Mouse (Mus musculus): Measurements from ENCODE around the gene Gm29797.

Gene Gm29797

GRCm38 (mm10) chr2:181675454-181675853 lies 18.6 kb downstream of the Gm29797 start:
- H3K4me3 ChIP-seq (replicated peaks; ENCODE audit: low read length), result peak overlapping the region; percentile 41; the same call in 1 of the 2 replicates
- H3K4me1 ChIP-seq (replicated peaks; ENCODE audit: low read depth, low read length), result peaks cover 74% of the 10 kb centered on the region
- no peaks in the 10 kb centered on the region for H3K9me3 ChIP-seq (ENCODE audit: low read length)
- peaks cover 47% of the 10 kb centered on the region for H3K27me3 ChIP-seq (ENCODE audit: insufficient read depth, low read length)
- TF ChIP-seq POU5F1 (IDR thresholded peaks at IDR 0.05; ENCODE audit: borderline replicate concordance, low read length) (no peak), CTCF (conservative IDR thresholded peaks at IDR 0.05; ENCODE audit: low read length) (no peak), NANOG (IDR thresholded peaks at IDR 0.05; ENCODE audit: borderline replicate concordance, low read length) (no peak)
- no peaks in the 10 kb centered on the region for H3K36me3 ChIP-seq (ENCODE audit: insufficient read depth, low read length)

GRCm38 (mm10) chr2:181676424-181676823 lies 19.6 kb downstream of the Gm29797 start:
- peaks cover 81% of the 10 kb centered on the region for H3K4me1 ChIP-seq (replicated peaks; ENCODE audit: low read depth, low read length)
- TF ChIP-seq CTCF (conservative IDR thresholded peaks at IDR 0.05; ENCODE audit: low read length) (no peak), NANOG (IDR thresholded peaks at IDR 0.05; ENCODE audit: borderline replicate concordance, low read length) (no peak), POU5F1 (IDR thresholded peaks at IDR 0.05; ENCODE audit: borderline replicate concordance, low read length) (no peak)

GRCm38 (mm10) chr2:181677096-181677754 lies 20.4 kb downstream of the Gm29797 start:
- TF ChIP-seq NANOG (IDR thresholded peaks at IDR 0.05; ENCODE audit: borderline replicate concordance, low read length) (no peak), POU5F1 (IDR thresholded peaks at IDR 0.05; ENCODE audit: borderline replicate concordance, low read length) (no peak), CTCF (conservative IDR thresholded peaks at IDR 0.05; ENCODE audit: low read length) (no peak; the same call in 1 of the 2 replicates)
- Histone ChIP-seq H3K36me3 (ENCODE audit: insufficient read depth, low read length) (no peaks in the 10 kb centered on the region), H3K4me1 (replicated peaks; ENCODE audit: low read depth, low read length) (peaks cover 74% of the 10 kb centered on the region)

More at GRCm38 (mm10) chr2:181676424-181676823, 19.6 kb downstream of the Gm29797 start:
- Histone ChIP-seq H3K27me3 (ENCODE audit: insufficient read depth, low read length) (peaks cover 47% of the 10 kb centered on the region), H3K36me3 (ENCODE audit: insufficient read depth, low read length) (no peaks in the 10 kb centered on the region), H3K4me3 (replicated peaks; ENCODE audit: low read length) (no peak overlapping the region; the same call in 1 of the 2 replicates), H3K9me3 (ENCODE audit: low read length) (no peaks in the 10 kb centered on the region)

GRCm38 (mm10) chr2:181677755-181678098 lies 20.9 kb downstream of the Gm29797 start:
- H3K9me3 ChIP-seq (ENCODE audit: low read length), result no peaks in the 10 kb centered on the region
- H3K4me3 ChIP-seq (replicated peaks; ENCODE audit: low read length), result no peak overlapping the region
- peaks cover 47% of the 10 kb centered on the region for H3K27me3 ChIP-seq (ENCODE audit: insufficient read depth, low read length)
- TF ChIP-seq POU5F1 (IDR thresholded peaks at IDR 0.05; ENCODE audit: borderline replicate concordance, low read length), result no peak
- peaks cover 74% of the 10 kb centered on the region for H3K4me1 ChIP-seq (replicated peaks; ENCODE audit: low read depth, low read length)
- no peaks in the 10 kb centered on the region for H3K36me3 ChIP-seq (ENCODE audit: insufficient read depth, low read length)

More at GRCm38 (mm10) chr2:181677096-181677754, 20.4 kb downstream of the Gm29797 start:
- Histone ChIP-seq H3K27me3 (ENCODE audit: insufficient read depth, low read length) (peaks cover 47% of the 10 kb centered on the region), H3K4me3 (replicated peaks; ENCODE audit: low read length) (peak overlapping the region; percentile 30), H3K9me3 (ENCODE audit: low read length) (no peaks in the 10 kb centered on the region)

- Histone ChIP-seq H3K36me3 (ENCODE audit: insufficient read depth, low read length) (no peaks in the 10 kb centered on the region), H3K4me1 (replicated peaks; ENCODE audit: low read depth, low read length) (peaks cover 66% of the 10 kb centered on the region), H3K4me3 (replicated peaks; ENCODE audit: low read length) (no peak overlapping the region), H3K9me3 (ENCODE audit: low read length) (no peaks in the 10 kb centered on the region), H3K27me3 (ENCODE audit: insufficient read depth, low read length) (peaks cover 45% of the 10 kb centered on the region)
- TF ChIP-seq CTCF (conservative IDR thresholded peaks at IDR 0.05; ENCODE audit: low read length), result peak; percentile 86
- TF ChIP-seq POU5F1 (IDR thresholded peaks at IDR 0.05; ENCODE audit: borderline replicate concordance, low read length), result no peak
These were observed 21.9 kb downstream of the Gm29797 start for GRCm38 (mm10) chr2:181678780-181679179.

- Histone ChIP-seq H3K27me3 (ENCODE audit: insufficient read depth, low read length) (peaks cover 34% of the 10 kb centered on the region), H3K36me3 (ENCODE audit: insufficient read depth, low read length) (peaks cover 11% of the 10 kb centered on the region; the same call in 1 of the 2 replicates), H3K4me3 (replicated peaks; ENCODE audit: low read length) (peak within 1 kb of the TSS; percentile 84), H3K4me1 (replicated peaks; ENCODE audit: low read depth, low read length) (peaks cover 52% of the 10 kb centered on the region), H3K9me3 (ENCODE audit: low read length) (no peaks in the 10 kb centered on the region)
- TF ChIP-seq NANOG (IDR thresholded peaks at IDR 0.05; ENCODE audit: borderline replicate concordance, low read length), result no peak
- no peak for TF ChIP-seq POU5F1 (IDR thresholded peaks at IDR 0.05; ENCODE audit: borderline replicate concordance, low read length)
- TF ChIP-seq CTCF (conservative IDR thresholded peaks at IDR 0.05; ENCODE audit: low read length), result no peak
These were observed 23.3 kb downstream of the Gm29797 start, which contains the start of gene Tcea2 for GRCm38 (mm10) chr2:181679951-181680715. Tcea2 (plus strand) TSS chr2:181680310.

GRCm38 (mm10) chr2:181680716-181681117 lies 23.9 kb downstream of the Gm29797 start:
- Histone ChIP-seq H3K36me3 (ENCODE audit: insufficient read depth, low read length) (peaks cover 17% of the 10 kb centered on the region; the same call in 1 of the 2 replicates), H3K4me3 (replicated peaks; ENCODE audit: low read length) (peak overlapping the region; percentile 84), H3K4me1 (replicated peaks; ENCODE audit: low read depth, low read length) (peaks cover 46% of the 10 kb centered on the region), H3K27me3 (ENCODE audit: insufficient read depth, low read length) (peaks cover 34% of the 10 kb centered on the region), H3K9me3 (ENCODE audit: low read length) (no peaks in the 10 kb centered on the region)
- TF ChIP-seq NANOG (IDR thresholded peaks at IDR 0.05; ENCODE audit: borderline replicate concordance, low read length) (no peak), CTCF (conservative IDR thresholded peaks at IDR 0.05; ENCODE audit: low read length) (no peak), POU5F1 (IDR thresholded peaks at IDR 0.05; ENCODE audit: borderline replicate concordance, low read length) (no peak)

- TF ChIP-seq NANOG (IDR thresholded peaks at IDR 0.05; ENCODE audit: borderline replicate concordance, low read length) (no peak), CTCF (conservative IDR thresholded peaks at IDR 0.05; ENCODE audit: low read length) (no peak), POU5F1 (IDR thresholded peaks at IDR 0.05; ENCODE audit: borderline replicate concordance, low read length) (no peak)
- Histone ChIP-seq H3K9me3 (ENCODE audit: low read length) (no peaks in the 10 kb centered on the region), H3K36me3 (ENCODE audit: insufficient read depth, low read length) (peaks cover 29% of the 10 kb centered on the region; the same call in 1 of the 2 replicates)
These were observed 25.1 kb downstream of the Gm29797 start for GRCm38 (mm10) chr2:181681978-181682377.

More at GRCm38 (mm10) chr2:181681978-181682377, 25.1 kb downstream of the Gm29797 start:
- peaks cover 34% of the 10 kb centered on the region for H3K27me3 ChIP-seq (ENCODE audit: insufficient read depth, low read length)
- H3K4me3 ChIP-seq (replicated peaks; ENCODE audit: low read length), result no peak overlapping the region
- H3K4me1 ChIP-seq (replicated peaks; ENCODE audit: low read depth, low read length), result peaks cover 34% of the 10 kb centered on the region

All from E14TG2a.4 (cell line).